In genomic region chr3:96237335-96237903, GRCm38 (mm10) we compare ENCODE assay signal across 9 mouse cellular contexts. TPM values are rescaled to one million over a fixed set of nuclear protein-coding genes. Genes with fewer than 3 reads are reported as not detected.
DNase-seq lines count a peak whose midpoint lies in the region; ATAC-seq lines count a peak whose summit lies in the region.
"Had no signal": no experiment of that assay in that cellular context is flagged by ENCODE, and none has a peak within 500 bp of the region (broad histone marks: within the 10 kb centered on the region; RNA-seq: fewer than 3 reads in every experiment).

No protein-coding gene starts in this region.

- ATAC-seq in heart, embryonic 11.5 days (replicated peaks; ENCODE audit: insufficient number of reproducible peaks, low FRiP score, low TSS enrichment) = no peak
- no peak for ATAC-seq in hindbrain, embryonic 13.5 days (ENCODE audit: low FRiP score)
- ATAC-seq in midbrain, embryonic 15.5 days (replicated peaks) = no peak
- ATAC-seq: Patski had no signal

- WGBS in heart, embryonic 11.5 days (ENCODE audit: insufficient replicate concordance) = 32% methylated on average over 7 of the region's 7 CpGs
- 26% methylated on average over 7 of the region's 7 CpGs for WGBS in hindbrain, embryonic 13.5 days
- WGBS in midbrain, embryonic 15.5 days = 24% methylated on average over 7 of the region's 7 CpGs

- H3K9me3 ChIP-seq in heart, embryonic 11.5 days (replicated peaks; ENCODE audit: control insufficient read depth, low read length) = no peaks in the 10 kb centered on the region
- no peaks in the 10 kb centered on the region for H3K9me3 ChIP-seq in hindbrain, embryonic 13.5 days
- H3K9me3 ChIP-seq in midbrain, embryonic 15.5 days = no peaks in the 10 kb centered on the region

- peak overlapping the region; percentile 83 for H3K27ac ChIP-seq in heart, embryonic 11.5 days (ENCODE audit: low read depth, low read length)
- H3K27ac ChIP-seq in hindbrain, embryonic 13.5 days = no peak overlapping the region
- no peak overlapping the region for H3K27ac ChIP-seq in midbrain, embryonic 15.5 days

- peak overlapping the region; percentile 76 for H3K4me2 ChIP-seq in heart, embryonic 11.5 days
- H3K4me2 ChIP-seq in hindbrain, embryonic 13.5 days = peak overlapping the region; percentile 45
- H3K4me2 ChIP-seq in midbrain, embryonic 15.5 days = peak overlapping the region; percentile 42

- H3K9ac ChIP-seq in heart, embryonic 11.5 days (ENCODE audit: low read depth, low read length) = peak overlapping the region; percentile 84
- peak overlapping the region; percentile 53 for H3K9ac ChIP-seq in hindbrain, embryonic 13.5 days
- peak overlapping the region; percentile 13; the same call in 1 of the 2 replicates for H3K9ac ChIP-seq in midbrain, embryonic 15.5 days

- peaks cover 11% of the 10 kb centered on the region for H3K4me1 ChIP-seq in heart, embryonic 11.5 days (ENCODE audit: control insufficient read depth, insufficient read depth, low read length)
- peaks cover 22% of the 10 kb centered on the region for H3K4me1 ChIP-seq in hindbrain, embryonic 13.5 days (replicated peaks)
- H3K4me1 ChIP-seq in midbrain, embryonic 15.5 days = peaks cover 18% of the 10 kb centered on the region

- intact Hi-C loops in heart, postnatal 25 days (cut with DNase I) = no loop called here
- intact Hi-C loops in left cerebral cortex, postnatal 4 days (cut with DNase I) = no loop called here
- intact Hi-C loops in left cerebral cortex, postnatal 14 days (cut with DNase I) = no loop called here
- intact Hi-C loops in gastrocnemius, postnatal 36 days (cut with DNase I) = no loop called here

- H3K27me3 ChIP-seq in heart, embryonic 11.5 days (ENCODE audit: control insufficient read depth, insufficient read depth, low read length) = no peaks in the 10 kb centered on the region
- H3K27me3 ChIP-seq in hindbrain, embryonic 13.5 days = no peaks in the 10 kb centered on the region
- no peaks in the 10 kb centered on the region for H3K27me3 ChIP-seq in midbrain, embryonic 15.5 days (replicated peaks)
- H3K27me3 ChIP-seq: Patski had no signal

- no peak for DNase-seq in heart, postnatal 25 days (ENCODE audit: low spot score)
- DNase-seq in R1 (ENCODE audit: low read depth, low spot score) = peak; percentile 45
- no peak for DNase-seq in left cerebral cortex, postnatal 4 days
- DNase-seq in left cerebral cortex, postnatal 14 days (ENCODE audit: low spot score in 2 of 2) = no peak
- DNase-seq in gastrocnemius, postnatal 36 days = no peak

- H3K36me3 ChIP-seq in heart, embryonic 11.5 days (ENCODE audit: control insufficient read depth, insufficient read depth, low read length) = no peaks in the 10 kb centered on the region
- H3K36me3 ChIP-seq in hindbrain, embryonic 13.5 days = no peaks in the 10 kb centered on the region
- no peaks in the 10 kb centered on the region for H3K36me3 ChIP-seq in midbrain, embryonic 15.5 days (replicated peaks)

- peak overlapping the region; percentile 59 for H3K4me3 ChIP-seq in heart, embryonic 11.5 days (ENCODE audit: low read depth, low read length)
- peak overlapping the region; percentile 36 for H3K4me3 ChIP-seq in hindbrain, embryonic 13.5 days
- peak overlapping the region; percentile 23 for H3K4me3 ChIP-seq in midbrain, embryonic 15.5 days

RNA-seq across cellular contexts. Expression of gene Hist2h3c2, which starts 1.5 kb away (rescaled TPM):
- 1.8 and 2.6 TPM in 2 replicates for polyA plus RNA-seq in heart, embryonic 11.5 days (2014; fragmentation: Nextera tagmentation; extraction: Ambion mirVana)
- total RNA-seq in heart, postnatal 25 days (2021) = 10 to 100 TPM in 1 of 2 experiments, 1 to 10 TPM in 1; 9.3 to 10.4 TPM
- 4.1 and 5.3 TPM in 2 replicates for polyA plus RNA-seq in hindbrain, embryonic 13.5 days (2015; fragmentation: Nextera tagmentation; extraction: Ambion mirVana)
- polyA plus RNA-seq in midbrain, embryonic 15.5 days (2015; fragmentation: Nextera tagmentation; extraction: Ambion mirVana) = 2.3 and 2.4 TPM in 2 replicates
- 10 to 100 TPM; 26.7 to 36.2 TPM for total RNA-seq in left cerebral cortex, postnatal 4 days (2021)
- 1 to 10 TPM; 8.4 to 9.7 TPM for total RNA-seq in left cerebral cortex, postnatal 14 days (2021)
- total RNA-seq in gastrocnemius, postnatal 36 days (2021) = 1 to 10 TPM; 7.6 to 8.3 TPM

RNA-seq across cellular contexts. Expression of gene Hist2h2aa2, which starts 2.7 kb away (rescaled TPM):
- 17.2 and 27.4 TPM in 2 replicates for polyA plus RNA-seq in heart, embryonic 11.5 days (2014; fragmentation: Nextera tagmentation; extraction: Ambion mirVana)
- total RNA-seq in heart, postnatal 25 days (2021) = 100 to 1,000 TPM; 232 to 233 TPM
- 64.9 and 67.2 TPM in 2 replicates for polyA plus RNA-seq in hindbrain, embryonic 13.5 days (2015; fragmentation: Nextera tagmentation; extraction: Ambion mirVana)
- 44.8 and 51.7 TPM in 2 replicates for polyA plus RNA-seq in midbrain, embryonic 15.5 days (2015; fragmentation: Nextera tagmentation; extraction: Ambion mirVana)
- 100 to 1,000 TPM; 517 to 538 TPM for total RNA-seq in left cerebral cortex, postnatal 4 days (2021)
- total RNA-seq in left cerebral cortex, postnatal 14 days (2021) = 100 to 1,000 TPM; 205 to 244 TPM
- total RNA-seq in gastrocnemius, postnatal 36 days (2021) = 100 to 1,000 TPM; 189 to 208 TPM

RNA-seq across cellular contexts. Expression of gene Hist2h2aa1, which starts 7.9 kb away (rescaled TPM):
- 7.9 and 13.4 TPM in 2 replicates for polyA plus RNA-seq in heart, embryonic 11.5 days (2014; fragmentation: Nextera tagmentation; extraction: Ambion mirVana)
- 10 to 100 TPM in 1 of 2 experiments, 1 to 10 TPM in 1; 7.7 to 40.9 TPM for total RNA-seq in heart, postnatal 25 days (2021)
- 15.6 and 29.2 TPM in 2 replicates for polyA plus RNA-seq in hindbrain, embryonic 13.5 days (2015; fragmentation: Nextera tagmentation; extraction: Ambion mirVana)
- polyA plus RNA-seq in midbrain, embryonic 15.5 days (2015; fragmentation: Nextera tagmentation; extraction: Ambion mirVana) = 14.4 and 19.2 TPM in 2 replicates
- total RNA-seq in left cerebral cortex, postnatal 4 days (2021) = 10 to 100 TPM in 1 of 2 experiments, 1 to 10 TPM in 1; 9.5 to 10.0 TPM
- total RNA-seq in left cerebral cortex, postnatal 14 days (2021) = 10 to 100 TPM in 1 of 2 experiments, 1 to 10 TPM in 1; 5.8 to 10.8 TPM
- 1 to 10 TPM; 2.9 to 7.9 TPM for total RNA-seq in gastrocnemius, postnatal 36 days (2021)

RNA-seq across cellular contexts. Expression of gene Hist2h3c1, which starts 9.1 kb away (rescaled TPM):
- 0.66 and 1.2 TPM in 2 replicates for polyA plus RNA-seq in heart, embryonic 11.5 days (2014; fragmentation: Nextera tagmentation; extraction: Ambion mirVana)
- total RNA-seq in heart, postnatal 25 days (2021) = not detected
- polyA plus RNA-seq in hindbrain, embryonic 13.5 days (2015; fragmentation: Nextera tagmentation; extraction: Ambion mirVana) = 0.62 TPM in 1 of 2 replicates, not detected in the other
- polyA plus RNA-seq in midbrain, embryonic 15.5 days (2015; fragmentation: Nextera tagmentation; extraction: Ambion mirVana) = 0.11 TPM in 1 of 2 replicates, not detected in the other
- under 1 TPM in 1 of 2 experiments, not detected in 1; 0.90 TPM for total RNA-seq in left cerebral cortex, postnatal 4 days (2021)
- not detected for total RNA-seq in left cerebral cortex, postnatal 14 days (2021)
- not detected for total RNA-seq in gastrocnemius, postnatal 36 days (2021)
- polyA plus RNA-seq: Patski had no signal

RNA-seq across cellular contexts. Expression of gene Hist2h2be, which starts 16.5 kb away (rescaled TPM):
- polyA plus RNA-seq in heart, embryonic 11.5 days (2014; fragmentation: Nextera tagmentation; extraction: Ambion mirVana) = 3.3 and 5.4 TPM in 2 replicates
- 10 to 100 TPM; 10.1 to 11.6 TPM for total RNA-seq in heart, postnatal 25 days (2021)
- polyA plus RNA-seq in hindbrain, embryonic 13.5 days (2015; fragmentation: Nextera tagmentation; extraction: Ambion mirVana) = 4.3 TPM in 2 replicates
- polyA plus RNA-seq in midbrain, embryonic 15.5 days (2015; fragmentation: Nextera tagmentation; extraction: Ambion mirVana) = 5.1 and 5.4 TPM in 2 replicates
- total RNA-seq in left cerebral cortex, postnatal 4 days (2021) = 1 to 10 TPM; 4.6 to 5.2 TPM
- total RNA-seq in left cerebral cortex, postnatal 14 days (2021) = 1 to 10 TPM; 2.3 to 3.8 TPM
- 1 to 10 TPM; 4.5 to 5.3 TPM for total RNA-seq in gastrocnemius, postnatal 36 days (2021)

Comparison
In these comparisons a context has a peak if more than half of its experiments do, and no peak if none do; other contexts are left out.
1. H3K9ac ChIP-seq: peak in every context shown above with its lines; median percentile 84 in heart, embryonic 11.5 days; 53 in hindbrain, embryonic 13.5 days; 13 in midbrain, embryonic 15.5 days.